Mouse (Mus musculus) hindbrain, embryonic 13.5 days (tissue): ENCODE measurements at regions not wholly inside any gene's neighbourhood (a gene's known extent, or its start where the extent isn't known, plus 50 kb on each side); places are given as distances from the start of the nearest gene placed in this dataset.
A peak's percentile ranks its signal among the peaks of the same experiment; 100 is the strongest.

ENCODE experiments used
- ATAC-seq: fragments of 200-750 bp; cut with Nextera tagmentation; 2 replicates; pipeline ENCODE4 v1.8.0; 2017; ENCODE audit warnings: moderate TSS enrichment; ENCODE audit not compliant: low FRiP score
- H3K27ac ChIP-seq: fragments of 300-500 bp; sonication (generic); 2 replicates; pipeline ENCODE4 v1.5.1; 2015; ENCODE audit warnings: inconsistent platforms, mild to moderate bottlenecking, moderate library complexity
- H3K27me3 ChIP-seq: fragments of 300-500 bp; sonication (generic); 2 replicates; pipeline ENCODE4 v1.6.1; 2015; ENCODE audit warnings: mild to moderate bottlenecking, inconsistent platforms
- H3K36me3 ChIP-seq: fragments of 300-500 bp; sonication (generic); 2 replicates; pipeline ENCODE4 v1.6.1; 2015; ENCODE audit warnings: mild to moderate bottlenecking, inconsistent platforms
- H3K4me1 ChIP-seq: fragments of 300-500 bp; sonication (generic); replicated peaks from 2 replicates; pipeline ENCODE4 v1.6.1; 2015; ENCODE audit warnings: inconsistent platforms
- H3K4me2 ChIP-seq: fragments of 300-500 bp; sonication (generic); 2 replicates; pipeline ENCODE4 v1.6.1; 2015; ENCODE audit warnings: inconsistent platforms, mild to moderate bottlenecking, moderate library complexity
- H3K4me3 ChIP-seq: fragments of 300-500 bp; sonication (generic); 2 replicates; pipeline ENCODE4 v1.5.1; 2015; ENCODE audit warnings: mild to moderate bottlenecking, inconsistent platforms
- H3K9ac ChIP-seq: fragments of 300-500 bp; sonication (generic); 2 replicates; pipeline ENCODE4 v1.6.1; 2015; ENCODE audit warnings: mild to moderate bottlenecking, inconsistent platforms
- H3K9me3 ChIP-seq: fragments of 300-500 bp; sonication (generic); 2 replicates; pipeline ENCODE4 v1.6.1; 2016; ENCODE audit warnings: inconsistent platforms
- WGBS: fragments of 180-500 bp; shearing (Covaris S2); methylation state at CpG from one replicate; pipeline ENCODE4 v1.1.7; 2015; 5-methylcytosine and 5-hydroxymethylcytosine counted together

DNA sequence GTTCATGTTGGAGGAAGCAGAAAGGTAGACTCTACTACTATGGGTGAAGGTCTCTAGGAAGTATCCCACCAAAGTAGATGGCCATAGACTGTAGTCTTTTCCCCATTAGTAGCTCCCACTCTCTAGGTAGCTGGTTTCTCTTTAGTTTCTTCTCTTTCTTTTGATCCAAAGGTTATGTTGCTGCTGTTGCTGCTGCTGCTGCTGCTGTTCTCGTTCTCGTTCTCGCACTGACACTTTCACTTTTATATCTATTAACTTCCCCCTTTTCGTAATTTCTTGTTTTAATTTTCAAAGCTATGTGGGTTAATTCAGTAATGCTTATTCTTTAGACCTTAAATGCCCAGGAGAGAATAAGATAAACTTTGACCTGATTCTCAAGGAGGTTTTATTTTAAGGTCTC is 58.3 kb downstream of the Tmem100 start:
- H3K36me3 ChIP-seq: no peaks in the 10 kb centered on the region
- no peak overlapping the region for H3K4me3 ChIP-seq
- H3K4me1 ChIP-seq: no peaks in the 10 kb centered on the region
- H3K27me3 ChIP-seq: no peaks in the 10 kb centered on the region
- no peak overlapping the region for H3K9ac ChIP-seq
- H3K9me3 ChIP-seq: no peaks in the 10 kb centered on the region
- H3K27ac ChIP-seq: no peak overlapping the region
- no peak for ATAC-seq
- WGBS: 93% methylated on average over 4 of the region's 4 CpGs
- no peak overlapping the region for H3K4me2 ChIP-seq

- H3K4me2 ChIP-seq: no peak overlapping the region
- no peaks in the 10 kb centered on the region for H3K9me3 ChIP-seq
- 84% methylated on average over 7 of the region's 7 CpGs for WGBS
- H3K4me3 ChIP-seq: no peak overlapping the region
- no peak for ATAC-seq
- no peaks in the 10 kb centered on the region for H3K4me1 ChIP-seq
- no peak overlapping the region for H3K9ac ChIP-seq
- no peaks in the 10 kb centered on the region for H3K36me3 ChIP-seq
- H3K27me3 ChIP-seq: no peaks in the 10 kb centered on the region
- no peak overlapping the region for H3K27ac ChIP-seq
Observed at GRCm38 (mm10) chr11:90094052-90094451, 63.9 kb downstream of the Tmem100 start.

DNA sequence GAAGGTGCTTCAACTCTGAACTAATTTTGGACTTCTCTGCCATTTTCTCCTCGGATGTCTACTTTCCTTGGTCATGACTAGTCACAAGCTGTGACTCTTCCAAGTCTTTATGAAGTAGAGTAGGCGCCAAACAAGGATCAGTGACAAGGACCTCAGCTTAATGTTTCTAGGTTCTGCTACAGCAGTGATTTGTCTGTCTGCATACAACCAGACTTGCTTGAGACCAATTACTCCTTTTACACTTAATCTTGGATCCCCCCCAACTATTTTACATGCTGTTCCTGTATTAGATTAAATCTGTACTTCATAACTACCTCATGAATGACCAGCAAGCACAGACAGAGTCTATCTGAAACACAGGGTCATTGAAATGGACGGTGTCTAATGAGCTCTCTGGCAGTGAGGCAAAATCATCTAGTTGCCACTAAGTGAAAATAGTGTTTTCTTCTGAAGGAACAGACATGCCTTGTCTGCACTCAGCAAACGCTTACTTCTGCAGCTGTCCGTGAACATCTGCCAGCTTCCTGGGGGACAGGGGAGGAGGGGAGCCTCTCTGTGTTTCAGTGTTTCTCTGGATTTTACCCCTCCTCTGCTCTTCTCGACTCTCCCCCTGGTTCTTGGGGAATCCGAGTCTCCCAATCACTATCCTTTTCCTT is 64.7 kb downstream of the Tmem100 start:
- no peak for ATAC-seq
- Histone ChIP-seq H3K27me3 (no peaks in the 10 kb centered on the region), H3K4me2 (no peak overlapping the region), H3K4me3 (no peak overlapping the region), H3K9ac (no peak overlapping the region), H3K27ac (no peak overlapping the region), H3K4me1 (no peaks in the 10 kb centered on the region), H3K36me3 (no peaks in the 10 kb centered on the region), H3K9me3 (no peaks in the 10 kb centered on the region)
- WGBS: 85% methylated on average over 7 of the region's 7 CpGs

- Histone ChIP-seq H3K9ac (no peak overlapping the region), H3K36me3 (no peaks in the 10 kb centered on the region), H3K4me3 (no peak overlapping the region), H3K27me3 (no peaks in the 10 kb centered on the region), H3K4me1 (no peaks in the 10 kb centered on the region), H3K27ac (no peak overlapping the region), H3K4me2 (no peak overlapping the region), H3K9me3 (no peaks in the 10 kb centered on the region)
- ATAC-seq: no peak
- WGBS: 85% methylated on average over 7 of the region's 7 CpGs
Observed at GRCm38 (mm10) chr11:90098471-90098870, 68.3 kb downstream of the Tmem100 start.

- no peaks in the 10 kb centered on the region for H3K36me3 ChIP-seq
- H3K27ac ChIP-seq: no peak overlapping the region
- no peak for ATAC-seq
- no peaks in the 10 kb centered on the region for H3K27me3 ChIP-seq
- WGBS: 76% methylated on average over 1 of the region's 1 CpGs
- H3K9me3 ChIP-seq: no peaks in the 10 kb centered on the region
- H3K4me3 ChIP-seq: no peak overlapping the region
- H3K9ac ChIP-seq: no peak overlapping the region
- no peak overlapping the region for H3K4me2 ChIP-seq
- no peaks in the 10 kb centered on the region for H3K4me1 ChIP-seq
Observed at GRCm38 (mm10) chr11:90099178-90099577, 69.0 kb downstream of the Tmem100 start.

- H3K9ac ChIP-seq: no peak overlapping the region
- no peak overlapping the region for H3K4me2 ChIP-seq
- ATAC-seq: no peak
- no peaks in the 10 kb centered on the region for H3K4me1 ChIP-seq
- no peaks in the 10 kb centered on the region for H3K36me3 ChIP-seq
- no peaks in the 10 kb centered on the region for H3K9me3 ChIP-seq
- WGBS: 84% methylated on average over 2 of the region's 2 CpGs
- no peaks in the 10 kb centered on the region for H3K27me3 ChIP-seq
- no peak overlapping the region for H3K27ac ChIP-seq
- no peak overlapping the region for H3K4me3 ChIP-seq
Observed at GRCm38 (mm10) chr11:90100161-90100560, 70.0 kb downstream of the Tmem100 start.

DNA sequence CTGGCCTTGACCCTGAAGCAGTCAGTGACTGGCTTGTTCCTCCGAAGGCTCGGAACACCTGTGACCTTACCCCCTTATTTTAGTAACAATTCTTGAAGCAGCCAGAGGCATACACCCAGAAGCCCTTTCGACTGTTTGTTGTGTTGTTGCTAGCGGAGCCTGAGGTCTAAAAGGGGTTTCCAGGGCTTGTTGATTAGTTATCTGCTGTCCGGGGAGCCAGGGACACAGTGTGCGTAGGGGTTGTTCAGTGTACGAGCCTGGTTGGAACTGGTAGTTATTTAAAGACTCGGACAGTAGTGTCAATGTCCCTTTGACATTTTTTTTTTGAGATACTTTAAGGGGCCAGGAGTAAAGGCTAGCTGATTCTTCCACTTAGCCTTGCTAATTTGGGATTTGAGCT is 71.1 kb downstream of the Tmem100 start:
- no peaks in the 10 kb centered on the region for H3K4me1 ChIP-seq
- no peak overlapping the region for H3K27ac ChIP-seq
- H3K9me3 ChIP-seq: no peaks in the 10 kb centered on the region
- no peak overlapping the region for H3K4me2 ChIP-seq
- no peak for ATAC-seq
- H3K27me3 ChIP-seq: no peaks in the 10 kb centered on the region
- H3K36me3 ChIP-seq: no peaks in the 10 kb centered on the region
- H3K9ac ChIP-seq: no peak overlapping the region
- WGBS: 87% methylated on average over 8 of the region's 8 CpGs
- no peak overlapping the region for H3K4me3 ChIP-seq

GRCm38 (mm10) chr11:90106063-90106798 is 76.1 kb downstream of the Tmem100 start:
- H3K4me2 ChIP-seq: no peak overlapping the region
- WGBS: 63% methylated on average over 12 of the region's 12 CpGs
- no peaks in the 10 kb centered on the region for H3K36me3 ChIP-seq
- H3K9me3 ChIP-seq: no peaks in the 10 kb centered on the region
- H3K4me3 ChIP-seq: no peak overlapping the region
- peaks cover 11% of the 10 kb centered on the region for H3K4me1 ChIP-seq
- no peaks in the 10 kb centered on the region for H3K27me3 ChIP-seq
- ATAC-seq: no peak
- no peak overlapping the region for H3K27ac ChIP-seq
- no peak overlapping the region for H3K9ac ChIP-seq

GRCm38 (mm10) chr11:90109681-90110111 is 77.8 kb upstream of the Gm45716 start:
- ATAC-seq: peak; percentile 72; the same call in 1 of the 2 replicates
- H3K4me1 ChIP-seq: peaks cover 11% of the 10 kb centered on the region

GRCm38 (mm10) chr11:90110170-90110569 is 77.3 kb upstream of the Gm45716 start:
- 34% methylated on average over 3 of the region's 3 CpGs for WGBS
- Histone ChIP-seq H3K9me3 (no peaks in the 10 kb centered on the region), H3K36me3 (no peaks in the 10 kb centered on the region), H3K4me2 (no peak overlapping the region), H3K4me3 (no peak overlapping the region), H3K27me3 (no peaks in the 10 kb centered on the region), H3K4me1 (peaks cover 11% of the 10 kb centered on the region), H3K27ac (no peak overlapping the region), H3K9ac (no peak overlapping the region)
- ATAC-seq: no peak

More at GRCm38 (mm10) chr11:90109681-90110111, 77.8 kb upstream of the Gm45716 start:
- no peak overlapping the region for H3K9ac ChIP-seq
- H3K27ac ChIP-seq: no peak overlapping the region
- H3K36me3 ChIP-seq: no peaks in the 10 kb centered on the region
- no peaks in the 10 kb centered on the region for H3K27me3 ChIP-seq
- H3K4me3 ChIP-seq: no peak overlapping the region
- no peak overlapping the region for H3K4me2 ChIP-seq
- no peaks in the 10 kb centered on the region for H3K9me3 ChIP-seq
- WGBS: 8% methylated on average over 2 of the region's 2 CpGs

DNA sequence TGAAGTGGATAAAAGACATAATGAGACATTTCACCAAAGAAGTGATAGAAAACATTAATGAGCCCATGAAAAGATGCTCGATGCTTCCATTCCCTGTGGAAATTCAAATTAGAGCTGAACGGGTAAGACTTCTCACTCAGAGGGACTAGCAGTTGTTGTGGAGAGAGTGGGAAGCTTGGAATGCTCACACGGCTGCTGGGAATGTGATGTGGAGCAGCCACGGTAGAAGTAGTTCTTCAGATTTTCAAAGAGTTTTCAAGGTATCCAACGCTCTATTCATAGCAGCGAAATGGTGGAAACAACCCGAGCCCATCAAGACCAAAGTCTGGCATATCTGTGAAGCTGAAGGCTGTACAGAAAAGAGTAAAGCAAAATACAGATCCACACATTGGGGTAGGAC is 75.3 kb upstream of the Gm45716 start:
- WGBS: 74% methylated on average over 7 of the region's 7 CpGs
- Histone ChIP-seq H3K27ac (no peak overlapping the region), H3K27me3 (no peaks in the 10 kb centered on the region), H3K9ac (no peak overlapping the region), H3K4me1 (peaks cover 11% of the 10 kb centered on the region), H3K4me2 (no peak overlapping the region), H3K4me3 (no peak overlapping the region), H3K36me3 (no peaks in the 10 kb centered on the region), H3K9me3 (no peaks in the 10 kb centered on the region)
- no peak for ATAC-seq

DNA sequence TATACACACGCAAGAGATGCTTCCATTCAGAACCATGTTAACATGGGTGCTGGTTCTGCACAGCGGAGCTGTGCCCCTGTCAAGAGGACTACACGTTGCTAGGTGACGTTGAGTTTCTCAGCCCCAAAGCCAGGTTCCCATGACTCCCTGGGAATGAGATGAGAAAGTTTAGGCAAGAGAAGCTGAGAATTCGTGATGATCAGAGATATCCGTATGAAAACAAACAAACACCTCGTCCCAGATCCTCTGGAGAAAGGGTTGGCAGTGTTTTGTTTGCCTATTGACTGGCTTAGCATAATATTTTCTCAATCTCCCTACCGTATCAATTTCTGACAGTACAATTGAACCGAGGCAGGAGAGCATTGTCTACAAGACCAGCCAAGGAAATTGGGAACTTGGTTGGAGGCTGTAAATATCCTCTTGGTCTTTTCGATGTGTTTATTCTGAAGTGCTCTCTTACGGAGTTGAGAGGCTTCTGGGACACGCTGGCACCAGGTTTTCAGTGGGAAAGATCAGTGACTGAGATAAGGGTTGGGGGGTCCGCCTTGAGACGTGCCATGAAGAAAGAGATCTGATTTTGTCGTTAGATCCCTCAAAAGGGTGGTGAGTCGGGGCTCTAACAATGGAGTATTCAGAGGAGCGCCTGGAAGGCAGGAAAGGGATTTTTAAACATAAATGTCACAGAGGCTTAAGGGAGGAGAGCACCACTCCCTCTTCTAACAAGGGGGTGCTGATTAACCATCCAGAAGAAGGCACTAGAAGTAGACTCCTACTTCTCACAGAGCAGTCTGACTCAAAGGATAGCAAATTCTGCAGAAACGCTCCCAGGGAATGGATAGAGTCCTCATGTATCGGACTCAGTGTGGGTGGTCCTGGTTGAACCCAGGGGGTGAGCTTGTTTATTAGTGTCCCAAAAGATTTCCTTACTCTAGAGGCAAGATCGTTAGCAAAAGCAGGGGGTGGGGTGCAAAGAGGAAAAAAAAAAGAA is 70.5 kb upstream of the Gm45716 start:
- Histone ChIP-seq H3K4me2 (no peak overlapping the region), H3K9me3 (no peaks in the 10 kb centered on the region), H3K9ac (no peak overlapping the region), H3K4me1 (no peaks in the 10 kb centered on the region), H3K36me3 (no peaks in the 10 kb centered on the region), H3K4me3 (no peak overlapping the region), H3K27ac (no peak overlapping the region), H3K27me3 (no peaks in the 10 kb centered on the region)
- WGBS: 51% methylated on average over 20 of the region's 20 CpGs
- ATAC-seq: no peak
